Mouse (Mus musculus) embryonic facial prominence, embryonic 11.5 days (tissue): ENCODE data around the gene Lrtm2. TPM values are rescaled to one million over a fixed set of nuclear protein-coding genes. Genes with fewer than 3 reads are reported as not detected.

Source experiments
- ATAC-seq: fragments of 200-750 bp; cut with Nextera tagmentation; replicated peaks from 2 replicates; pipeline ENCODE4 v1.8.0; 2017; ENCODE audit warnings: low read depth; ENCODE audit not compliant: insufficient number of reproducible peaks, low FRiP score, low TSS enrichment
- DNase-seq: peaks from one replicate; pipeline ENCODE4 v3.0.0-alpha.2; 2015; ENCODE audit warnings: low spot score
- H3K27ac ChIP-seq: fragments of 300-500 bp; sonication (generic); replicated peaks from 2 replicates; pipeline ENCODE4 v1.5.1; 2014; ENCODE audit warnings: mild to moderate bottlenecking, low read depth, low read length, control low read depth
- H3K27me3 ChIP-seq: fragments of 300-500 bp; sonication (generic); 2 replicates; pipeline ENCODE4 v1.6.1; 2014; ENCODE audit warnings: mild to moderate bottlenecking, low read length, moderate library complexity, mixed read lengths; ENCODE audit not compliant: control insufficient read depth, insufficient read depth
- H3K36me3 ChIP-seq: fragments of 300-500 bp; sonication (generic); replicated peaks from 2 replicates; pipeline ENCODE4 v1.6.1; 2014; ENCODE audit warnings: low read depth, mild to moderate bottlenecking, low read length, moderate library complexity, mixed read lengths; ENCODE audit not compliant: control insufficient read depth, insufficient read depth
- H3K4me1 ChIP-seq: fragments of 300-500 bp; sonication (generic); 2 replicates; pipeline ENCODE4 v1.6.1; 2014; ENCODE audit warnings: low read length, mixed read lengths; ENCODE audit not compliant: control insufficient read depth, insufficient read depth
- H3K4me2 ChIP-seq: fragments of 300-500 bp; sonication (generic); 2 replicates; pipeline ENCODE4 v1.6.1; 2014; ENCODE audit warnings: low read depth, mild to moderate bottlenecking, control low read depth, low read length, moderate library complexity
- H3K4me3 ChIP-seq: fragments of 300-500 bp; sonication (generic); 2 replicates; pipeline ENCODE4 v1.5.1; 2014; ENCODE audit warnings: low read depth, low read length, control low read depth
- H3K9ac ChIP-seq: fragments of 300-500 bp; sonication (generic); replicated peaks from 2 replicates; pipeline ENCODE4 v1.6.1; 2014; ENCODE audit warnings: mild to moderate bottlenecking, control low read depth, low read length
- H3K9me3 ChIP-seq: fragments of 300-500 bp; sonication (generic); replicated peaks from 2 replicates; pipeline ENCODE4 v1.6.1; 2016; ENCODE audit warnings: mild to moderate bottlenecking, low read length, inconsistent platforms, mixed read lengths; ENCODE audit not compliant: control insufficient read depth
- WGBS: fragments of 180-500 bp; shearing (Covaris S2); extraction: QIAGEN DNeasy Blood & Tissue Kit; methylation state at CpG from one replicate; pipeline ENCODE4 v1.1.7; 2014; 5-methylcytosine and 5-hydroxymethylcytosine counted together
- polyA plus RNA-seq: library from polyadenylated mRNA; unstranded; fragments of >200 nt; fragmentation: Nextera tagmentation; extraction: Ambion mirVana; gene quantifications from 2 replicates; pipeline ENCODE4 v1.2.1, GENCODE M21; 2014

The Lrtm2 gene
- polyA plus RNA-seq, 1 experiment from 2014 or later = not detected

DNA sequence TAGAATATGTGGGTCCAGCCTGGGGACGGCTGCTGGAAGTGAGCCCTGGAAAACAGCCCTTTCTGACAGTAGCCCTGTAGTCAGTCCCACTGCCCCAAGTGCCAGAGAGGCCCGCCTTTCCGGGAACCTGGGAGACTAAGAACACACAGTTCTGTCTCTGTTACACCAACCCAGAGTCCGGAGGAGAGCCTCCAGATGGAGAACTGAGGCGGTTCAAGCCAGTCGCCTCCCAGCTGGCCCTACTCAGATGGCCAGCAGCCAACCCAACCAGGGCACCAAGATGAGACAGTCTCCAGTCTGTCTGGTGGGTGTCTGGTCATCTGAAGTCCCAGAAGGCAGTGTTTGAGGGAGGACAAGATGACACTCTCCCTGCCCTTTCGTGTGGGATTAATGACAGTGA is 8.8 kb downstream of the Lrtm2 start:
- DNase-seq (no peak), ATAC-seq (no peak)
- Histone ChIP-seq H3K4me3 (no peak overlapping the region), H3K36me3 (no peaks in the 10 kb centered on the region), H3K27ac (no peak overlapping the region), H3K27me3 (no peaks in the 10 kb centered on the region), H3K4me2 (no peak overlapping the region), H3K9me3 (no peaks in the 10 kb centered on the region), H3K4me1 (no peaks in the 10 kb centered on the region), H3K9ac (no peak overlapping the region)
- WGBS = 78% methylated on average over 7 of the region's 7 CpGs

DNA sequence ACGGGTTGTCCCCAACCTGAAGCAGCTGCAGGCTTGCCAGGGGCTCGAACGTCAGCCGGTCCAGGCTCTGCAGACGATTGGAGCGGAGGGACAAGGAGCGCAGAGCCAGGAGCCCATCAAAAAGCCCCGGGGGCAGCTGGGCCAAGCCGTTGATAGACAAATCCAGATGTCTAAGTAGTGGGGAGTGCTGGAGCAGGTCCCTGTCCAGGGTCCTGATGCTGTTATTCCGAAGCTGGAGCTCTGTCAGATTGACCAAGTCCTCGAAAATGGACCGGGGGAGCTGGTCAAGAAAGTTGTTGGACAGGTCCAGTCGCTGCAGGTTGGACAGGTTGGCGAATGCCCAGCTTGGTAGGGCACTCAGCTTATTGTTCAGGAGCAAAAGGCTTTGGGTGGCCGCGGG is 10.1 kb downstream of the Lrtm2 start:
- ATAC-seq = no peak; the same call in 1 of the 2 replicates
- no peak overlapping the region for H3K9ac ChIP-seq
- WGBS = 25% methylated on average over 16 of the region's 16 CpGs

DNA sequence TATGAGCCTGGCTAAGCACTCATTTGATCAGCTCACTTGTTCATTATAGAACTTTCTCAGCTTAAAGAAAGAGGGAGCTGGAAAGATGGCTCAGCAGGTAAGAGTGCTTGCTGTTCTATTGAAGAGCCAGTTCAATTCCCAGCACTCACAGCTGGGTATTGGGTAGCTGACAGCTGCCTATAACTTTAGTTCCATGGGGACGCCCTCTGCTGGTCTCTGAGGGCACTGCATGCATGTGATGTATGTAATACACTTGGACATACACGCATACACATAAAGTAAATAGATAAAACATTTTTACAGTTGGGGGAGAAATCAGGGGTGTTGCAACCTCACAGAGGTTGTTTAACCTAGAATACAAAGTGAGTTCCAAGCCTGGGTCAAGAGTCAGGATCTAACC is 11.2 kb downstream of the Lrtm2 start:
- DNase-seq = no peak
- WGBS = 83% methylated on average over 2 of the region's 2 CpGs
- H3K27me3 ChIP-seq = no peaks in the 10 kb centered on the region

More for the DNA sequence above, 10.1 kb downstream of the Lrtm2 start:
- H3K4me2 ChIP-seq = no peak overlapping the region
- H3K4me1 ChIP-seq = no peaks in the 10 kb centered on the region
- H3K4me3 ChIP-seq = no peak overlapping the region
- DNase-seq = peak; percentile 85
- no peaks in the 10 kb centered on the region for H3K27me3 ChIP-seq
- no peak overlapping the region for H3K27ac ChIP-seq
- H3K36me3 ChIP-seq = no peaks in the 10 kb centered on the region
- H3K9me3 ChIP-seq = no peaks in the 10 kb centered on the region

DNA sequence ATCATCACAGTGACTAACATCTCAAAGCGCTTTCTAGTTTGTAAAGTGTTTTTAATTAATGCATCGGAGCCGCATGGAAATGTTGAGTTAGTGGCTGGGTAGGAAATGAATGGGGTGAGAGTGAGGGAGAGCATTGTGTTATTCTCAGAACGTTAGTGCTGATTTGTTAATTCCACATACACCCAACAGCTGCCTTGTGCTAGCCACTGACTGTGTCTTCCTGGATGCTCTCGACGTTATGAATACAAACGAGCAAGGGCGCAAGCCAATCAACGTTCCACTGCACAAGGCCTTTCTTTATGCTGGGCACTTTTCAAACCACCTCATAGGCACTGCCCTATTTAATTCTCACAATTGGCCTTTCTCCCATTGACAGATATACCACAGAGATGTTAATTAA is 11.8 kb downstream of the Lrtm2 start:
- Histone ChIP-seq H3K4me1 (no peaks in the 10 kb centered on the region), H3K9me3 (no peaks in the 10 kb centered on the region), H3K36me3 (no peaks in the 10 kb centered on the region), H3K4me2 (no peak overlapping the region), H3K27me3 (no peaks in the 10 kb centered on the region), H3K27ac (no peak overlapping the region), H3K4me3 (no peak overlapping the region), H3K9ac (no peak overlapping the region)
- ATAC-seq (no peak), DNase-seq (no peak)
- 72% methylated on average over 9 of the region's 9 CpGs for WGBS

More for the DNA sequence above, 11.2 kb downstream of the Lrtm2 start:
- Histone ChIP-seq H3K9ac (no peak overlapping the region), H3K9me3 (no peaks in the 10 kb centered on the region), H3K4me1 (no peaks in the 10 kb centered on the region), H3K36me3 (no peaks in the 10 kb centered on the region), H3K4me3 (no peak overlapping the region), H3K4me2 (no peak overlapping the region), H3K27ac (no peak overlapping the region)
- ATAC-seq = no peak

DNA sequence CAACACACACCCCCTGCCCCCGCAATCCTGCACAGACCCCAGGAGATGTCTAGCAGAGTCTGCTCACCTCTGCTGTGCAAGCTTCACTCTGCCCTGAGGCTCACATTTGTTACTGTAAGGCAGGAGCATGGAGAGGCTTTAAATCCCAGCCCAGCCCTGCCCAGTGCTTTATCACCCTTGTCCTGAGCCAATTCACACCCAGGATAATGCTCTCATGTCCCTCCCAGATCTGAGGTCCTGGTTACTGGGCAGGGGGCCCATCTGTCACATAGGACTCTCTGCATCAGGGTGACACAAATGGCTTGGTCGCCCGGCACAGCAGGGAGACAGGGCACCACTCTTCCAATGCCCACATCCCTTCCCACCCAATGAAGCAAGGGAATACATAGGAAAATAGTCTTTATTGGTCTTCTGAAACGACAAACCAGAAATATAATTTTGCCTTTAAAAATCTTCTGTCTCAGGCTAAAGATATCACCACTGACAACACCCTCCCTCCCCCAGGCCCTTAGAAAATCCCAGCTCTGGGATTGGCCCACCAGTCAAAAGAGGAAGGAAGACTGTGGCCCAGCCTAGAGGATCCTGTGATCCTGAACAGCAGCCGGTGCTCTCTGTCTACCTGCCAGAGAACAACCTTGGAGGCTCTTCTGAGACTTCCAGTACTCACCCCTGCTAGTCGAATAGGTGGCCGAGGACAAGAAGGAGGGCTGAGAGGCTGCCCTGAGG is 15.7 kb downstream of the Lrtm2 start:
- WGBS = 65% methylated on average over 7 of the region's 7 CpGs
- Histone ChIP-seq H3K27me3 (no peaks in the 10 kb centered on the region), H3K4me3 (no peak overlapping the region), H3K36me3 (no peaks in the 10 kb centered on the region), H3K27ac (no peak overlapping the region), H3K9me3 (no peaks in the 10 kb centered on the region), H3K4me1 (no peaks in the 10 kb centered on the region), H3K9ac (no peak overlapping the region), H3K4me2 (no peak overlapping the region)
- DNase-seq = no peak
- ATAC-seq = no peak

DNA sequence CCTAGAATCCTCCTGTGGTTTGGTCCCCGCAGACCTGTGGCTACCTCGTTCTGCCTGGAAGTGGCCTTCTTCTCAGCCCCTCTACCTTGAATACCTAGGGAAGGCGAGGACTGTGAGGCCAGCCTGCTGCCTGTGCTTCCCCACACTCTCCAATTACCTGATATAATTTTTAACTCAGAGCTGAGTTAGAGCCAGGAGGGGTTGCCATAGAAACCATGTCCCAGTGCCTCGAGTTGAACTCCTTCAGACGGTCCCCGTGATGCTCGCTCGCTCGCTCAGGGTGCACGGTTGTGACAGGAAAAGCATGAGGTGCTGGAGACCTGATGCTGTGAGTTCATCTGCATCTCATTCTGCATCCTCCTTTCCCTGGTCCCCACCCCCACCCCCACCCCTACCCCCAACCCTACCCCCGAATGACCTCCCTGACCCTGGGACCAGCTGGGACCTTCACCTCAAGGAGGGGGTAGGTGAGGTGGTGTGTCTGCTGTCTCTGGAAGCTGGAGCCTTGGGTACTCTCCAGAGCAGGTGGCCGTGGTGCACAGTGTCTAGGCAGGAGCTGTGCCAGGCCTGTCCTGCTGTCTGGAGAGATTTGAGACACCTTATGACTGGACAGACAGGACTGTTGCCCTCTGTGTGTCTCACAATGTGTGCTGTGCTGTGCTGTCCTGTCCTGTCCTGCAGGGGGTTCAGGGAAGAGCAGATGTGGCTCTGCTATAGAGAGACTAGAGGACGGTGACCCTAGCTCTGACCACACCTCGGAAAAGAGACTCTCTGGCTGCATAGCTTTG is 16.8 kb downstream of the Lrtm2 start:
- H3K9me3 ChIP-seq = no peaks in the 10 kb centered on the region
- no peak; the same call in 1 of the 2 replicates for ATAC-seq
- H3K36me3 ChIP-seq = no peaks in the 10 kb centered on the region
- no peak overlapping the region for H3K27ac ChIP-seq
- H3K4me2 ChIP-seq = no peak overlapping the region
- H3K4me3 ChIP-seq = no peak overlapping the region
- H3K27me3 ChIP-seq = no peaks in the 10 kb centered on the region
- H3K9ac ChIP-seq = no peak overlapping the region
- no peaks in the 10 kb centered on the region for H3K4me1 ChIP-seq
- WGBS = 55% methylated on average over 14 of the region's 14 CpGs
- no peak for DNase-seq

DNA sequence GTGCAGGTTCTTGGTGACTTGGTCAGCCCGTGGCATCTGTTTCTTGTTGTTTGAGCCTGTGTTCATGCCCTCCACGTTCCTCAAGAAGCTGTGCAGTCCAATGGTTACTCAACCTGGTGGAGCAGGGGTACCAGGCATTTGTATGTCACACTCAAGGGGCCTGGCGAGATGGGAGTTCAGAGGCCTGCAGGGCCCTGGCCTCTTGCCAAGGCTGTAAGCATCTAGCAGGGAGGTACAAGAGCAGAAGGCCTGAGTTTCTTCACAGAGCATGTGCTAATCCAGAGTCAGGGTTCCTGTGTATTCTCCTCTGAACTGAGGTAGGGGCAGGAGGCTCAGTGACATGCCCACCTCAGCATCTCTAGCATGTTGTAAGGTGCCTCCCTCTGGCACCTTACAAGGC is 17.5 kb downstream of the Lrtm2 start:
- Histone ChIP-seq H3K4me2 (no peak overlapping the region), H3K27me3 (no peaks in the 10 kb centered on the region), H3K9ac (no peak overlapping the region), H3K27ac (no peak overlapping the region), H3K4me3 (no peak overlapping the region), H3K9me3 (no peaks in the 10 kb centered on the region), H3K36me3 (no peaks in the 10 kb centered on the region), H3K4me1 (no peaks in the 10 kb centered on the region)
- DNase-seq (no peak), ATAC-seq (no peak)
- WGBS = 73% methylated on average over 3 of the region's 3 CpGs

DNA sequence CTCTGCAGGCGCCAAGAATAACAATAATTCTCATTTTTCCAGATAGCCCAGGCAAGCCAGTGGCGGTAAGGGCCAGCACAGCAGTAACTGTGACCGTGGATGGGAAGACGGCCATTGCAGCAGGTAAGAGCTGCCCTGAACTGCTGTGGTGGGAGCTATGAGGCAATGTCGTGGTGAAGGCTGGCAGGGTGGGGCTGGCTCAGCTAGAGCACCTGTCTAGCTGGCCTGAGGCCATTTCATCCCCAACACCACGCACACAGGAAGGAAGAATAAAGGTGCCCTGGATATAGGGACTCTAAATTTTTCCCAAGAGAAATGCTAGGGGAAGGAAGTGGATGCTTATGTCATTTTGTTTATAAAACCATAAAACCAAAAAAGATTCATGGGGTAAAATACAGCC is 18.2 kb downstream of the Lrtm2 start:
- Histone ChIP-seq H3K4me3 (no peak overlapping the region), H3K4me2 (no peak overlapping the region), H3K9ac (no peak overlapping the region), H3K36me3 (no peaks in the 10 kb centered on the region), H3K27ac (no peak overlapping the region), H3K9me3 (no peaks in the 10 kb centered on the region), H3K4me1 (no peaks in the 10 kb centered on the region), H3K27me3 (no peaks in the 10 kb centered on the region)
- DNase-seq (no peak), ATAC-seq (no peak)
- WGBS = 85% methylated on average over 6 of the region's 6 CpGs
